Mouse (Mus musculus) monocyte, adult 2 months (primary cell): ENCODE data around the gene Tpcn1.
A peak's percentile ranks its signal among the peaks of the same experiment; 100 is the strongest.
"Not testable (repeated sequence)": the region's sequence is repeated elsewhere in the genome, so short reads cannot be mapped to it uniquely, and the experiment has no call there.

Experiments
- DNase-seq, 2 experiments: peaks; one replicate each; pipeline ENCODE4 v3.0.0; 2022; ENCODE audit warnings: low spot score in 2 of 2, low read depth in 1 of 2

The Tpcn1 gene

DNA sequence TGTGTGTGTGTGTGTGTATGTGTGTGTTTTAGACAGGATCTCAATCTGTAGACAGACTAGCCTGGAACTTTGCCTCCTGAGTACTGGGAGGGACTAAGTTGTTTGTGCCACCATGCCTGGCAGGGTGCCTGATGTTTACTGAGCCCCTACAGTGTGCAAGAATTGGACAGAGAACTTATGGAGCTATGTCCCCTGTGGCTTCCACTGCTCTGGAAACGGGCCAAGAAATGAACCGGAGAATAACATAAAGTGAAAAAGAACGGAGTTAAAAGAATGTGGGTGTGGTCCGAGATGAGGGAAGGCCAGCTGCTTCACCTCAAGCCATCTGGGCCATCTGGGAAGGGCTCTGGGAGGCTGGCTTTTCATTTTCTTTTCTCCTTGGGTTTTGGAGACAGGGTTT, 73.7 kb downstream of the Tpcn1 start:
- DNase-seq: no peak

DNA sequence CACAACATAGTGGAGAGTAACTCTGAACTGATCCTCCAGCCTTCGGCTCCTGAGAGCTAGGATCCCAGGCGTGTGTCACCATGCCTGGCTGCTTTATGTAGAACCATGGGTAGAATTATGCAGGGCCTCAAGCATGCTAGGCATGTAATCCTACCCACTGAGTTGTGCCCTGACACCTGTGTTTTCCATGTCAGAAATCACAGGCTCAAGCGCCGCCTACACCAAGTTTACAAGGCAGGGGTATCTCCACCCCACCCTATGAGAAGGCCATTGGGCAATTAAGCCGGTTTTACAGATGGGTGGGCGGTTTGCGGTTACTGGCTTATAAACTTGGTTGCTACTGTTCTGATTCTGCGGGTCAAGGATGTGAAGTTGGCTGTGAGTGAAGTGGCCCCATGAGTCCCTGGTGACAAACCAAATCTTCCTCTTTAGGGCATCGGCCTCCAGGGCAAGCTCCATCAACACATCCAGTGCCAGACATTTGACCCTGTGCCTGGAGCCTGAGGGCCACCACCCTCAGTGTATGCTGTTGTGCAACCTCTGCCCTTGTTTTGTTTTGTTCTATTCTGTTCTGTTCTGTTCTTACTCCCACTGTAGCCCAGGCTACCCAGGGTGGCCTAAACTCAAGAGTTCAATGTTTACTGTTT, 74.3 kb downstream of the Tpcn1 start:
- peak in 1 of 2 experiments; percentile 55 for DNase-seq

DNA sequence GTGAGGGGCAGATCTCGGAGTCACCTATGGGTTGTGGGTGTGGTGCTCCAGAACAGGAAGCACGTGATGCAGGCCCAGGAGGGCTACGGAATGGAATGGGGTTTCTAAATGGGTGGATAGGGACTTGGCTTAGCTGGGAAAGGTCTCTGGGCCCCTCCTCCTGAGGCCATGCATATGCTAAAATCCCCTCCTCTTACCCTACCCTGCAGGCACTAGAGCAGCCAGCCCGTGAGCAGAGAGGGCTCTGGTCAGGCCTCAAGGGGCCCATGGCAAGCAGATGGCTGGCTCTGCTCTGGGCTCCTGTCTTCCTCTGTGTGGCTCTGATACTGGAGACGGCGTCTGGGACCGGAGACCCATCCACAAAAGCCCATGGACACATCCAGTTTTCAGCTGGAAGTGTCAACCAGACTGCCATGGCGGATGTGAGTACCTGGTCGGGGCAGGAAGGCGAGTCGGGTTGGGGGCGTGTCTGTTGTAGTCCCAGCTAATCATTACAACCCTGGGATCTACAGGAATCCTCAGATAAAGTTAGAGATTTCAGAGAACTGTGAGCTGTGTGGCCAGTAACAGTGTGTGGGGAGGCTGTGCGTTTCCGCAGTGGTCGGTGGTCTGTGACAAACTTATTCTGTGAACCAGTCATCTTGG, 75.4 kb downstream of the Tpcn1 start:
- no peak for DNase-seq

DNA sequence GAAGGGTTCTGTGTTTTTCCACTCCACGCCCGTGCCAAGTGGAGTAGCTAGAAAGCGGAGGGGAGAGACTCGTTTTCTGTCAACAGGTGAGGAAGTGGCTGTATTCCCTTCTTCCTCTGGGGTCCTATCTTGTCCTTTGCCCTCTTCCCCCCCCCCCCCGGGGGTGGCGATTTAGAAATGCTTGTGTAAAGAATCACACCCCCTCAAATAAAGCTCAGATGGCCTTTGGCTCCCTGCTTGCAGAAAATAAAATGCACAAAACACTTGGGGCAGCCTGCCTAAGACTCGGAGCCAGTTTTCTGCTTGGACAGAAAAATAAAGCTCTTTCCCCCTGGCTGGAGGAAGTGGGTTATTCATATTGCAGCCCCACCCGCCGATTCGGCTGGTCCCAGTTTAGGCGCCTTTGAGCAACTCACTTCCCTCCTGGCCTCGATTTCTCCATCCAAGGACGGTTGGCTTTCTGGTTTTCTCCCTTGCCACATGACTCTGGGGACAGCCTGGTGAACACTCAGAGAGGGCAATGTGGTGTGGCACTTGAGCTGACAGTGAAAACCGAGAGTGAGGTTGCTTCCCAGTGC, 76.7 kb downstream of the Tpcn1 start:
- peak; percentile 76 to 78 for DNase-seq

DNA sequence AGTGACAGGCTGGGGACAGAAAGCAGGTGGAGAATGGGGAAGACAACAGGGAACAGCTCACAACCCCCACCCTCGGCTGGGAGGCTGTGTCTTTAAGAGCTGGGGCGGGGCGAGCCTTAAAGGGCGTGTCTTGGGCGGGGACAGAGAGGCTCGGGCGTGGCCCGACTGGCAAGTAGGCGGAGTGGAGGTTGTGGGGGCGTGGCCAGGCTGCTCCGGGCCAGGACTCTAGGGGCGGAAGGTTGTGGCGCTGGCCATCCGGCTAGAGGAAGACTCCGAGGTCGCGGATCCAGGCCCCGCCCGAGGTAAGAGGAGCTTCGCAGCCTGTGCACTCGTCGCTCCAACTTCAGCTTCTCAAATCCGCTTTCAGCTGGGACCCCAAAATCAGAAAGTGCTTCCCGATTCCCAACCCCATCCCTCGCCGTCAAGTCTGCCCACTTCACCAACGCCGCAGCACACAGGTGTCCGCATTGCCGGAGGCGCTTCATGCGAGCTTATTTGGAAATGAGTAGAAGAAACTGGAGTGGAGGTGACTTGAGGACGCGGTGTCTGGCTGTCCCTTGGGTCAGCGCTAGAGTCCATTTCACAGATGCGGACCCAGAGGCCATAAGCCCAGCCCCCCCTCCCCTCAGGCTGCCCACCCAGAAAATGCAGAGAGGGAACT, 77.4 kb downstream of the Tpcn1 start, which contains the start of gene Slc8b1:
Gene Slc8b1 (plus strand): TSS at position 187 of the 661 bp plus-strand sequence.
- peak; percentile 90 to 99 for DNase-seq

- DNase-seq: no peak
Measured at GRCm38 (mm10) chr5:120507311-120507710, 81.2 kb downstream of the Tpcn1 start.

DNA sequence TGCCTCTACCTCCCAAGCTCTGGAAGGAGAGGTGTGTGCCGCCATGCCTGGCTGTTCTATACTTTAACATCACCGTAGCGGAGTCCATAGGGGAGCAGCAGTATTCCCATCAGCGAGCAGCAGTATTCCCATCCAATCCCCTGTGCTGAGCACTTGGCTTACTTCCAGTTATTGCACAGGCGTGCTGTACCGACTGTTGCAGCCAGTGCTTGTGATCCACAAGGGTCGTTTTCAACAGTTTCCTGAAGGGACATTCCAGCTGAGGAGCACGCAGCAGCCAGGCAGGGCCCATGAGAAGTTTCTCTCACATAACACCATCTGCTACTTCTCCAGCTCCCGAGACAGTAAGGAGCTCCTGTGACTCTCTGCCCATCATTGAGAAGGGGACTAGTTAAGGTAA, 82.0 kb downstream of the Tpcn1 start:
- no peak for DNase-seq

GRCm38 (mm10) chr5:120505781-120506180, 82.7 kb downstream of the Tpcn1 start:
- no peak for DNase-seq

DNA sequence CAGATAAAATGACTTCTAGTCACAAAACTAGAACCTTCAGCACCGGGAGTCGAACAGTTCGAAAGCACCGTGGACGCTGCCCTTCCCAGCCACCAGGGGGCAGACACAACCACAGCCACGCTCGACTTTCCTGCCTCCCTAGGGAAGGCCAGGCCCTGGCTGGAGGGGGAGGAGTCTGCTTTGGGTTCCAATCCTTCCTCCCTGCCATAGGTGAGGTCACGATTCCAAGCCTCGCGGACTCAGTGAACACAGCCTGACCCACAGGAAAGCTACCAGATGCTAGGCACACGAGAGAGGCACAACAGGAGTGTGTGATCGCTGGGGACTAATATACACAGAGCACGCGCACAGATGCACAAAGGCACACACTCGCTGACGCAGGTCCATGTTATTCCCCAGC, 83.1 kb downstream of the Tpcn1 start:
- peak in 1 of 2 experiments; percentile 61 for DNase-seq

DNA sequence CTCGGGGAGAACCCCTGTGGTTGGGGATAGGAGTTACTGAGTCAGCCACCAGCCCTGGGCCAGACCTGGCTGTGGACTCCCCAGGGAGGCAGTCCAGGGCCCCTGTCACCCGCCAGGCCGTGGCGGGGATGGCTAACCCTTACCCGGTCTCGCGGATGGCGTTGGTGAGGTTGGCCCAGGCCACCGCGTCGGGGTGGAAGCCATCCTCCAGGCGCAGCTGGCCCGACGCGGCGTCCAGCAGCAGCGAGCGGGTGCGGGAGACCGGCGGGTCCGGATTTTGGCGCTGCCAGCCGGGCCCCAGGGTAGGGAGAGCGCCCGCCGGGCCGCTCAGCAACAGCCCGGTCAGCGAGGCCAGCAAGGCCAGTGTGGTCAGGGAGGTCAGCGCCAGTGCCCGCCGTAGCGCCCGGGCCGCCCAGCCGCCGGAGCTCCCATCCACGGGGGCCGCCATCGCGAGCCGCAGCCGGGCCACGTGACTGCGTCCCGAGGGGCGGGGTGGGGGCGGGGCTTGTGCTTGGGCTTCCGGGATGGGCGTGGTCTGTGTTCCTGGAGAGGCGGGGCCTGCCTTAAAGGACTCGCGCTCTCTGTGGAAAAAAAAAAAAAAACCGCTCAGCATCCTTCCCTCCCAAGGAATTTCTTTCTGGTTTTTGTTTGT, 85.2 kb downstream of the Tpcn1 start, which contains the start of gene Plbd2:
Gene Plbd2 (minus strand): TSS at position 482 of the 652 bp plus-strand sequence.
- peak; percentile 26 to 56 for DNase-seq

DNA sequence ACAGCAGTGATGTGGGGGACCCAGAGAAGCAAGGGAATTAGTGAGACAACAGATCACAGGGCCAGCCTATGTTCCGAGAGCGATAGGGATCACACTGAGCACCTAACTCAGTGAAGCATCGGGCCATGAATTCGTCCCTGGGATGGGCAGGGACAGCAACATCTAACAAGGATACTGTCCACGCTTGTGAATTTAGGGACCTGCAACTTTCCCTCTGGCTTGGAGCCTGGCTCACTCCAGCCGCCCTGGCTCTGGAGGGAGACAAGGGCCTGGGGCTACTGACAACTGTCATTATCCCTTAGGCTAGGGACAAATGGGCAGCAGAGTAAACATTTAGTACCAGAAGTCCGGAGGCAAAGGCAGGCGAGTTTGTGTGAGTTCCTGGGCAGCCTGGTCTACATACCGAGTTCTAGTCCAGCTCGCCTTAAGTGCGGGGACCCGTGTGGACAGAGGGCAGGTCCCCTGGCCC, 85.8 kb downstream of the Tpcn1 start:
- no peak for DNase-seq

GRCm38 (mm10) chr5:120502147-120502621, 86.3 kb downstream of the Tpcn1 start:
- no peak for DNase-seq

- DNase-seq: not testable (repeated sequence)
Measured at GRCm38 (mm10) chr5:120500609-120501008, 87.9 kb downstream of the Tpcn1 start.

GRCm38 (mm10) chr5:120499202-120499601, 89.3 kb downstream of the Tpcn1 start:
- DNase-seq: no peak

GRCm38 (mm10) chr5:120497071-120497470, 91.4 kb downstream of the Tpcn1 start:
- DNase-seq: no peak

DNA sequence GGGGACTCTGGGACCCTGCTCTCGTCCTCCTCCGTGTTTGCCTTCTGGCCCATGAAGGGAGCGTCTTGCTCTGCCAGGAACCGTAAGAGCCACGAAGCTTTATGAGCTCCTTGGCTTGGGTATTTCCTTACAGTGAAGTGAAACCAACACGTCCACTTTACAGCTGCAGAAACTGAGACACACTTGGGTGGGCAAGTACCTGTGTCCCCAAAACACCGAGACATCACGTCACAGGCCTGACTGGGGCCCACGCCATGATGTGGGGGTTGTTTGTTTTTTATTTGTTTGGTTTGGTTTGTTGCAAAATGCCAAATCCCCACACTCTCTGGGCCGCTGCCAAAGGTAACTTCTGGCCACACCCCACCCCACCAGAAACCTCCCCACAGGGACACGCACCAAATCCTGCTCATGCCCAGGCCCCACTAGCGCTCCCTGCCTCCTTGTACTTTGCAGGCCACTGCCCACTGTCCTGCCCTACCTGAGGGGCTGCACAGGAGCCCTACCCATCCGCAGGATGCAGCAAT, 92.7 kb downstream of the Tpcn1 start:
- DNase-seq: no peak

- DNase-seq: no peak
Measured at GRCm38 (mm10) chr5:120495064-120495702, 93.3 kb downstream of the Tpcn1 start.

DNA sequence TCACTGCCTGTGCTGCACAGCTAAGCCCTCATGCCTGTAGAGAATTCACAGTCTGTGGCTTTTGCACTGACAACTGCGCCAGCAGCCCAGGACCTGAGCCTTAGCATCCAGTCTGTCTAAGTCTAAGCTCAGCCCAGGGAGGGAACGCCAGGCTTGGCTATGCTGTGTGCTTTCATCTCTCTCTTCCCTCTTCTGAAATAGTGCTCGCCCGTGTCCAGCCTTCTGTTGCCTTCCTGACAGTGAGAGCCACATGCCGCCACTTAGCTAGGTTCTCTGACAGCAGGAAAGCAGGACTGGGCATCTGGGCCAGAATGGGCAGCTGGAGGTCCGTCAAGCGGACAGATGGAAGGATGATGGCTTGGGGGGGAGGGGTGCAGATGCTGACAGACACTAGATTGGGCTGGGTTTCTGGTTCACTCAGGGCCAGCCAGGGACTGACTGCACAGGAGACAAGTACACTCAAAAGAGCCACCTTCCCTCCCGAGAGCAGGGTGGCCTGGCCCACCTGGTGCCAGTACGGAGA, 94.5 kb downstream of the Tpcn1 start:
- no peak for DNase-seq

- DNase-seq: no peak
Measured at GRCm38 (mm10) chr5:120493440-120493839, 95.0 kb downstream of the Tpcn1 start.

GRCm38 (mm10) chr5:120492437-120492836, 96.0 kb downstream of the Tpcn1 start:
- no peak for DNase-seq
